Mouse (Mus musculus) MEL (cell line): ENCODE results near the gene Safb2.

Source experiments
- CHD2 ChIP-seq: IDR thresholded peaks from 2 replicates; pipeline ENCODE4 v1.6.1; 2011; ENCODE audit warnings: low read length, improper control_type of control experiment
- GATA1 ChIP-seq: IDR thresholded peaks from 2 replicates; pipeline ENCODE4 v1.6.1; 2011; ENCODE audit warnings: low read depth, low read length, improper control_type of control experiment
- TCF12 ChIP-seq: IDR thresholded peaks from 2 replicates; pipeline ENCODE4 v1.6.1; 2014; ENCODE audit warnings: low read depth, mild to moderate bottlenecking, inconsistent platforms, low read length, improper control_type of control experiment, moderate library complexity

DNA sequence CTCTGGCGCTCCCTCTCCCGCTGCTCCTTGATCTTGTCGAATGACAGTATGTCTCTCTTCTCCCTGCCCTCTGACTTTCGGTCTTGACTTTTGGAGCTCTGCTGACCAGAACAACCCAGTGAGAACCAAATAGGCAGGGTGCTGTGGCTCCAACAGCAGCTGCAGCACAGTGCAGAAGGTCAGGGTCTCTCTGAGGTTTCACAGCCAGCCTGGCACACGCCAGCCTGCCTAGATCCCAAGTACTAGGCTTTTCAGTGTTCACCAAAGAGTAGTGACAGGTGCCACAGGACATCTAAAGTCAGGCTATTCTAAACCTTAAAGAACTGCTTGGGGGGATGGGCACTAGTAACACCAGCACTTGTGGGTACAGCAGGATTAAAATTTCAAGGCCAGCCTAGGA lies 17.5 kb downstream of the Safb2 start:
- TF ChIP-seq TCF12: no peak
- TF ChIP-seq CHD2: no peak
- TF ChIP-seq GATA1: no peak
